Mouse (Mus musculus) heart, embryonic 14.5 days (tissue): Measurements from ENCODE around the gene Mill2. TPM values are rescaled to one million over a fixed set of nuclear protein-coding genes. Genes with fewer than 3 reads are reported as not detected.
A peak's percentile ranks its signal among the peaks of the same experiment; 100 is the strongest.

Source experiments
- ATAC-seq: fragments of 200-750 bp; cut with Nextera tagmentation; 2 replicates; pipeline ENCODE4 v1.8.0; 2017; ENCODE audit warnings: low read depth, moderate TSS enrichment; ENCODE audit not compliant: insufficient number of reproducible peaks, insufficient read depth, low FRiP score
- H3K27ac ChIP-seq, 2 experiments: fragments of 200-500 bp in 1 of 2; fragments of 300-500 bp in 1 of 2; sonication (generic) in 1 of 2; replicated peaks in 1 of 2; 2 replicates each; pipeline ENCODE4 v1.5.1; 2012 to 2014; ENCODE audit warnings: low read depth in 2 of 2, low read length in 2 of 2, control low read depth in 1 of 2, mild to moderate bottlenecking in 1 of 2, mixed read lengths in 1 of 2; ENCODE audit not compliant: control insufficient read depth in 1 of 2, insufficient read depth in 1 of 2
- H3K27me3 ChIP-seq: fragments of 300-500 bp; sonication (generic); 2 replicates; pipeline ENCODE4 v1.6.1; 2014; ENCODE audit warnings: mild to moderate bottlenecking, low read length, control low read depth; ENCODE audit not compliant: control insufficient read depth, insufficient read depth
- H3K36me3 ChIP-seq: fragments of 300-500 bp; sonication (generic); 2 replicates; pipeline ENCODE4 v1.6.1; 2014; ENCODE audit warnings: mild to moderate bottlenecking, control low read depth, low read length, mixed read lengths; ENCODE audit not compliant: control insufficient read depth, insufficient read depth
- H3K4me1 ChIP-seq, 2 experiments: fragments of 200-500 bp in 1 of 2; fragments of 300-500 bp in 1 of 2; sonication (generic) in 1 of 2; 2 replicates each; pipeline ENCODE4 v1.6.1; 2012 to 2014; ENCODE audit warnings: low read length in 2 of 2, control low read depth in 1 of 2, mixed read lengths in 1 of 2; ENCODE audit not compliant: control insufficient read depth in 2 of 2, insufficient read depth in 2 of 2
- H3K4me2 ChIP-seq: fragments of 300-500 bp; sonication (generic); 2 replicates; pipeline ENCODE4 v1.6.1; 2014; ENCODE audit warnings: mild to moderate bottlenecking, low read length
- H3K4me3 ChIP-seq, 2 experiments: fragments of 200-500 bp in 1 of 2; fragments of 300-500 bp in 1 of 2; sonication (generic) in 1 of 2; 2 replicates each; pipeline ENCODE4 v1.5.1; 2012 to 2014; ENCODE audit warnings: low read length in 2 of 2, mild to moderate bottlenecking in 2 of 2, control low read depth in 1 of 2, low read depth in 1 of 2, moderate library complexity in 1 of 2; ENCODE audit not compliant: control insufficient read depth in 1 of 2, insufficient read depth in 1 of 2
- H3K9ac ChIP-seq: fragments of 300-500 bp; sonication (generic); 2 replicates; pipeline ENCODE4 v1.6.1; 2014; ENCODE audit warnings: mild to moderate bottlenecking, low read length
- H3K9me3 ChIP-seq: fragments of 300-500 bp; sonication (generic); 2 replicates; pipeline ENCODE4 v1.6.1; 2016; ENCODE audit warnings: low read length, control low read depth; ENCODE audit not compliant: control insufficient read depth
- WGBS: fragments of 180-500 bp; shearing (Covaris S2); extraction: QIAGEN DNeasy Blood & Tissue Kit; methylation state at CpG from one replicate; pipeline ENCODE4 v1.1.7; 2014; 5-methylcytosine and 5-hydroxymethylcytosine counted together
- polyA plus RNA-seq: library from polyadenylated mRNA; unstranded; fragments of >200 nt; fragmentation: Nextera tagmentation; extraction: Ambion mirVana; gene quantifications from 2 replicates; pipeline ENCODE4 v1.2.1, GENCODE M21; 2014

Gene Mill2
- polyA plus RNA-seq, 1 experiment from 2014 or later: 0.16 TPM

- Histone ChIP-seq H3K4me3 (peak overlapping the region; percentile 46 to 47), H3K4me2 (peak overlapping the region; percentile 93), H3K27me3 (peaks cover 13% of the 10 kb centered on the region), H3K4me1 (peaks cover 6 to 20% of the 10 kb centered on the region in 2 experiments; a peak in 3 of 4 replicates), H3K36me3 (peaks cover 7% of the 10 kb centered on the region; the same call in 1 of the 2 replicates), H3K9ac (peak overlapping the region; percentile 69), H3K27ac (no peak overlapping the region), H3K9me3 (no peaks in the 10 kb centered on the region)
- 18% methylated on average over 33 of the region's 33 CpGs for WGBS
- no peak; the same call in 1 of the 2 replicates for ATAC-seq
Observed at GRCm38 (mm10) chr7:18891872-18892599, 52.3 kb downstream of the Mill2 start.

GRCm38 (mm10) chr7:18893009-18893408 lies 53.2 kb downstream of the Mill2 start:
- peaks cover 13% of the 10 kb centered on the region for H3K27me3 ChIP-seq
- H3K4me3 ChIP-seq: peak overlapping the region in 1 of 2 experiments; percentile 46; a peak in 1 of 4 replicates
- 24% methylated on average over 27 of the region's 27 CpGs for WGBS
- 0 out of 2 replicates have a peak overlapping the region, but pooled peaks have one; percentile 69 for H3K9ac ChIP-seq
- H3K4me2 ChIP-seq: peak overlapping the region; percentile 93
- no peaks in the 10 kb centered on the region for H3K9me3 ChIP-seq
- H3K27ac ChIP-seq: no peak overlapping the region
- peaks cover 6 to 20% of the 10 kb centered on the region in 2 experiments; a peak in 3 of 4 replicates for H3K4me1 ChIP-seq
- no peak for ATAC-seq
- peaks cover 14% of the 10 kb centered on the region; the same call in 1 of the 2 replicates for H3K36me3 ChIP-seq

GRCm38 (mm10) chr7:18893651-18894430 lies 54.1 kb downstream of the Mill2 start:
- H3K27me3 ChIP-seq: peaks cover 13% of the 10 kb centered on the region
- peaks cover 21% of the 10 kb centered on the region; the same call in 1 of the 2 replicates for H3K36me3 ChIP-seq
- H3K9ac ChIP-seq: peak overlapping the region; percentile 68
- H3K4me2 ChIP-seq: peak overlapping the region; percentile 93
- no peak overlapping the region for H3K27ac ChIP-seq
- under 1% methylated on average over 41 of the region's 41 CpGs for WGBS
- peak overlapping the region; percentile 37 to 44 for H3K4me3 ChIP-seq
- peaks cover 6 to 20% of the 10 kb centered on the region in 2 experiments; a peak in 3 of 4 replicates for H3K4me1 ChIP-seq
- no peaks in the 10 kb centered on the region for H3K9me3 ChIP-seq
- ATAC-seq: peak; percentile 33; the same call in 1 of the 2 replicates

- H3K9ac ChIP-seq: no peak overlapping the region
- H3K4me3 ChIP-seq: no peak overlapping the region
- 48% methylated on average over 5 of the region's 5 CpGs for WGBS
- peaks cover 13% of the 10 kb centered on the region for H3K27me3 ChIP-seq
- no peak overlapping the region for H3K4me2 ChIP-seq
- ATAC-seq: no peak
- H3K4me1 ChIP-seq: peaks cover 6 to 20% of the 10 kb centered on the region in 2 experiments; a peak in 3 of 4 replicates
- H3K27ac ChIP-seq: no peak overlapping the region
- no peaks in the 10 kb centered on the region for H3K9me3 ChIP-seq
- H3K36me3 ChIP-seq: peaks cover 36% of the 10 kb centered on the region
Observed at GRCm38 (mm10) chr7:18896536-18896935, 56.8 kb downstream of the Mill2 start.

- Histone ChIP-seq H3K36me3 (peaks cover 52% of the 10 kb centered on the region), H3K27me3 (no peaks in the 10 kb centered on the region), H3K9ac (no peak overlapping the region), H3K27ac (no peak overlapping the region), H3K4me2 (no peak overlapping the region), H3K4me1 (no peaks in the 10 kb centered on the region), H3K4me3 (no peak overlapping the region), H3K9me3 (no peaks in the 10 kb centered on the region)
- WGBS: 91% methylated on average over 2 of the region's 2 CpGs
- no peak for ATAC-seq
Observed at GRCm38 (mm10) chr7:18900513-18900912, 60.7 kb downstream of the Mill2 start.

- no peak for ATAC-seq
- H3K27me3 ChIP-seq: no peaks in the 10 kb centered on the region
- no peak overlapping the region for H3K27ac ChIP-seq
- H3K4me3 ChIP-seq: no peak overlapping the region
- no peak overlapping the region for H3K9ac ChIP-seq
- H3K36me3 ChIP-seq: peaks cover 49% of the 10 kb centered on the region
- 58% methylated on average over 3 of the region's 3 CpGs for WGBS
- no peak overlapping the region for H3K4me2 ChIP-seq
- H3K4me1 ChIP-seq: 0 out of 4 replicates have a peak, but pooled peaks cover 0 to under 1% of the 10 kb centered on the region in 2 experiments
- H3K9me3 ChIP-seq: no peaks in the 10 kb centered on the region
Observed at GRCm38 (mm10) chr7:18902486-18902885, 62.7 kb downstream of the Mill2 start.

- Histone ChIP-seq H3K4me2 (no peak overlapping the region), H3K27ac (no peak overlapping the region), H3K4me1 (peaks cover 0 to 15% of the 10 kb centered on the region in 2 experiments; a peak in 2 of 4 replicates), H3K27me3 (no peaks in the 10 kb centered on the region), H3K36me3 (peaks cover 30% of the 10 kb centered on the region), H3K9ac (no peak overlapping the region), H3K9me3 (no peaks in the 10 kb centered on the region), H3K4me3 (no peak overlapping the region)
- ATAC-seq: no peak
- WGBS: 86% methylated on average over 3 of the region's 3 CpGs
Observed at GRCm38 (mm10) chr7:18904971-18905370, 65.2 kb downstream of the Mill2 start.
